Mouse (Mus musculus) adrenal gland, adult 18-20 months (tissue): Measurements from ENCODE around the gene Rbm33. TPM values are rescaled to one million over a fixed set of nuclear protein-coding genes. Genes with fewer than 3 reads are reported as not detected.

Experiments
- DNase-seq, 2 experiments: peaks; one replicate each; pipeline ENCODE4 v3.0.0; 2021 to 2022; ENCODE audit warnings: low spot score in 2 of 2
- total RNA-seq, 2 experiments: library from RNA; stranded (reverse); gene quantifications; 1 replicate in 1 of 2; 2 replicates in 1 of 2; pipeline ENCODE4 v1.2.3; 2021

Gene Rbm33
- total RNA-seq, 2 experiments from 2014 or later = 45.6 to 57.5 TPM

DNA sequence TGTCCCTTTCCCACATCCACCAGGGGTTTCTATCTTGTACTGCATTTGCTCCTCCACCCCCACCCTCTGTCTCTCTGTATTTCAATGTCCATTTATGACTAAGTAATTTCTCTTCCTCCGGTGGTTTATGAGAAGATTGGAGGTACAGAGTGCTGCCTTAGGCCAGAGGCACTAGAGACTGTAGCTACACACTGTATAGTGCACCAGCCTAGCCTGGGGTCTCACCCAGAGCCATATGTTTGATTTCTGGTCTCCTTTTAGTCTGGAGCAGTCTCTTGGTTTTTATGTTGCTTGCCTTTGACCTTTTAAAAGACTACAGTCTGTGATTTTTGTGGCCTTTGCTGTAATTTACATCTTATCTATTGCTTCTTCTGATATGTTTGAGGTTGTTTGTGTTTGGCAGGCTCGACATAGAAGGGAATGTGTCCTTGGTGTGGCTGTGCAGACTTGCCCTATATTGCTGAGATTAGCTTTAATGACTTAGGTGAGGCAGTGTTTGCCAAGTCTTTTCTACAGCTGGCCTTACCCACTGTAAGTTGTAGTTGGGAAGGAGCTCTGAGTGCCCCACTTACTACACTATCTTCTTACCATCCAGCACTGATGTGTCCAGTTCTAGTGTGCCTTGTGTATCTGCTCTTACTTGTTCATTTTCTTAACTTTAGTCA, 82.7 kb downstream of the Rbm33 start:
- DNase-seq = no peak

DNA sequence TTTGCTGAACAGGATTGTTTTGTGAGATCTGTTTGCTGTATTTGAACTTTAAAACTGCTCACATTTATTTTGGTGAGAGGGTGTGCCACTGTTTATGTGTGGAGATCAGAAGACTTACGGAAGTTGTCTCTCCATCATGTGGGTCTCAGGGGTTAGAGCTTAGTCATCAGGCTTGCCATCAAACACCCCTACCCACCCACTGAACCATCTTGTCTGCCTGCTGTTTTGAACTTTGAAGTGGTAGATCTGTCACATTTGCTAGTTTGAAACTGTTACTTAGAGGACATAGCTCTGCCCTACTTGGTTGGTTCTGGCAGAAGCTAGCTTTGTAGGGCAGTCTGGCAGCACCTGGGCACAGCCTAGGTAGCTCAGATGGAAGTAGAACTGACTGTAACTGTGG, 85.8 kb downstream of the Rbm33 start:
- no peak for DNase-seq

DNA sequence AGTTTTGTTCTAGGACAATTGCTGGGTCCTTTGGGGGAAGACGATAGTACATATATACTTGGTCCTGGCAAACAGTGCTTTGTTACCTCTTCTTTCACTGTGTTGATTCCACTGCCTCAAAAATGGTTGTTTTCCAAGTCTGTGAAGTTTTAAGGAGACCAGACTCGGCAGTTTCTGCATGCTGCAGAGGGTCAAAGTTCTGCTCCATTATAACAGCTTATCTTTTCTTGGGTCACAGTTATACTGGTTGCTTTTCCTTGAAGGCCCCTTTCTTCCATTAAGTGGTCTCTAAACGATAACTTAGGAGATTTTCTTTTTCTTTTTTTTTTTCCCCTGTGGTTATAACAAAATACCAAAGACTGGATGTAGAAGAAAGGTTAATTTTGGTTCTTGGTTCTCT, 89.7 kb downstream of the Rbm33 start:
- no peak for DNase-seq

DNA sequence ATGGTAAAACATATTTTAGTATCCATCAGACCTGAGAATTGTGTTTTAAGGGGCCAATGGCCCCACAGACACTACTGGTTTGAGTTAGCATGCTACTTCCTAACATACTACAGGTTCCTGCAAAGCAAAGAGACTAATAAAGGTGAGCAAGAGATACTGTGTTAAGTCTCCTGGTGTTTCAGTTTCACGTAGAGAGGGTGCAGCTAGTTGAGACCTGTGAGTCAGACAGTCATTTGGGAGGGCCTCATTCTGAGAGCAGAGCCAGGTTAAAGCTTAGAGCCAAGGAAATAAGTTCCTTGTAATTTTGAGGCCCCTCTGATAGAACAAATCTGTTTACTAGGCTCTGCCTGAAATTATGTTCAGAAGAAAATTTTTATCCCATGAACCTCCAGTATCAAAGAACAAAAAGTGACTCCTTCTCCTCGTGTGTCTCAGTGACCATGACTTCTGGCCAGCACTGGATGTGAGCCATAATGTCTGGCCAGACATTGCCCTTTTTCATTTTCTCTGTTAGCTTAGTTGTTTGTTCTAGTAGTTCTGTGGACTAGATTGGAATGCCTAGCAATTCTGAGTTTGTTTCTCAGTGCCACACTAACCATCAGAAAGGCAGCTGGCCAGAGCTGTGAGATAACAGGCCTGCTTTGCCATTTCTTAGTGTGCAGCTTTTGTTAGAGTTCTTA, 95.2 kb downstream of the Rbm33 start:
- DNase-seq = peak in 1 of 2 experiments; percentile 36

DNA sequence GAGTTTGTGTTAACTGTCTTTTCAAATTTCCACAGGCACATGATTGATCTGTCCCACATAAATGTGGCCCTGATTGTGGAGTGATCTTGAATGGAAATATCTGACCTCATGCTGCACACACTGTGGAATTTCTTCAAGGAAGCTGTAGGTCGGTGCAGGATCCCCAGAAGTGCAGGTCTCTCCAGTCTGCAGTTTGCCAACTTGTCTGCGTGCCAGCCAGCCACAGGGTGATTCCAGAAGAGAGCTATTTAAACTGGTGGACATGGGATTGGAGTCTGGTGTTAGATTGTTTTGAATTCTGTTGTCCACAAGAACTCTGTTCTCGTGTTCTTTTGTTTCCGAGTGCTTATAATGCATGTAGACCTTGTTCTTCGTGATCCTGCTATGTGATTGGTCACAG, 96.6 kb downstream of the Rbm33 start:
- no peak for DNase-seq

DNA sequence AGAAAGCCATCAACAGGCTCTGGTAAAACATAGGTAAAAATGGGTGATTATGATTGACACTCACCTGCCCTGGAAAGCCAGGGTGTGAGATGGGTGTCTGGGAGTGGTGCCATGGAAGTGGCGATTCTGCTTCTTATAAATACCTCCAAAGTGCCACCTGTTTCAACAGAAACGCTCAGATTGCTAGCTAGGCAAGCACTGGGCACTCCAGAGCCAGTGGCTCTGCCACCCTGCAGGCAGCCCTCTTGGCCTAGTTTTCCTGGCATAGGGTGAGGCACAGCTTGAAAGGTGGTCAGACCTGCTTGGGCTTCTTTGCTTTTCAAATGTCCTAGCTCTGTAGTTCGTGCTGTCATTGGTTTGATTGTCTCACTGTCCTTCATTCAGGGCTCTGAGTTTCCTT, 97.2 kb downstream of the Rbm33 start:
- no peak for DNase-seq

DNA sequence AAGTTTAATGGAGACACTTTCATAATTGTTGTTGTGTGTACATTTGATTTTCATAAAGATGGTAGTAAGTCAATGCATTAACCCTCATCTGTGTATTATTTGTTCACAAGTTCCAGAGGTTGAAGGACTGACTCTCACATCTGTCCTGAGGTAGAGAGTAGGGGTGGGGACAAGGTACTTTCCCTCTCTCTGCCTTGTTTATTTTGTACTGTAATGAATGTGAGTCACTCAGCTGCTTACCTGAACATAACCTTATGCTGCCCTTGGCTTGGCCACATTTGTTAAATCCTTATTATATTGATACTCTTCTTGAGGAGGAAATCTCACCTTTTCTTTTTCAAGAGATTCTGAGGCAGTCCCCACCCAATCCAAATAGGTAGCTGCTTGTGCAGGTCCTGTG, 99.1 kb downstream of the Rbm33 start:
- no peak for DNase-seq

DNA sequence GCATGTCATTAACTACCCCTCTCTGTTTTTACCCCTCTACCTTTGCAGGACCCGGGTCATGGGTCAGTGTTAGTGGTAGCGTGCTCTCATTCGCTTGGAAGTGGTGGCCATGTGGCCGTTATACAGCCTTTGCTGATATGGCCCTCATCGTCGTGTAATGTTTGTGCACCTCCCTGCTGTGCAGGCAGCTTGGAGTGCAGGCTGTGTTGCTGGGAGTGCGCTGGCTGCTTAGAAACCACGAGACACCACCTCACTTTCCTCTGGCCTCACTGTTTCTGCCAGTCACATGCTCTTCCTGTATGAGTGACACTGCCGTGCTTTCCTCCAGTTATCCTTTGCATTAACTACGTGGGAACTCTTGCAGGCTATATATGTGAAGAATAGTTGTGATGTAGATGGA, 101.8 kb downstream of the Rbm33 start:
- DNase-seq = no peak

DNA sequence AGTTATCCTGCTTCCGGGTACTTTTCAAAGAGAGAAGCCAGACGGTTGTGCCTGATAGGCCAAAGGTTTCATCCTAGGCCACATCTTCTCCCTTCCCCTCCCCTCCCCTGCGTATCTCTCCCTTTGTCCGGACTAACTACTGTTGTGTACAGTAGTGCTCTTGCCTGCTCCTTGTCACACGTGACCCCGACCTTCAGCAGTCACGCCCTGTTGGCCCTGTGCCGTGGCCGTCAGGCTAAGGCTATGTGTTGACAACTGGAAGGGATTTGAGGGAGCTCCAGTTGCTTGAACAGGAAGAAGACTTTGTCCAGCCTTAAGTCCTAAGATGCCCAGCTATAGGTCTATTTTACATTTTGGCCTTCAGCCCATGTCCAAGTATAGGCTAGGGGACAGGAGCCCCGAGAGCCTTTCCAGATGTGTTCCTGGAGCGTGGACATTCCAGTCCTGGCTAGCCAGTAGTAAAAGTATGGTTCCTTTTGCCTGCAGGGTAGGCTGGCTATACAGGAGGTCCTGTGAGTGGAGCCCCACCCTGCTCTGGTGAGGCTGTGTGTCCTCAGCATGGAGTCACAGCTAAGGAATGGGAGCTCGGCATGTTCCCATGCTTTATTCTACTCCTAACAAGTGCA, 102.8 kb downstream of the Rbm33 start:
- DNase-seq = no peak

DNA sequence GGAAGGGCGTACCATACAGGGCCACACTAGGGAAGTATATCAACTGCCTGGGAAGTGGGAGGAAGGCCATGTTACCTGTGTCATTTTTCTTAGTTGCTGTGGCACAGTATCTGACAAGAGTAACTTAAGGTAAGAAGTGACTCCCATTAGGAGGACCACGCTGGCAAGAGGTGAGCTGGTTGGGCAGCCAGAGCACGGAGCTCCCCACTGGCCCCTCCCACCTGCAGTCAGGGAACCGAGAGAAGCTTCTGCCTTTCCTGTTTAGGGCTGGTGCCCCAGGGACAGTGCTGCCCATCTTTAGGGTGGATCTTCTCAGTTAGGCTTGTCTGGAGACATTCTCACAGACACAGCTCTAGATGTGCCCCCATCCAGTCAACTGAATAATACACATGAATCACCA, 106.9 kb downstream of the Rbm33 start:
- no peak for DNase-seq

DNA sequence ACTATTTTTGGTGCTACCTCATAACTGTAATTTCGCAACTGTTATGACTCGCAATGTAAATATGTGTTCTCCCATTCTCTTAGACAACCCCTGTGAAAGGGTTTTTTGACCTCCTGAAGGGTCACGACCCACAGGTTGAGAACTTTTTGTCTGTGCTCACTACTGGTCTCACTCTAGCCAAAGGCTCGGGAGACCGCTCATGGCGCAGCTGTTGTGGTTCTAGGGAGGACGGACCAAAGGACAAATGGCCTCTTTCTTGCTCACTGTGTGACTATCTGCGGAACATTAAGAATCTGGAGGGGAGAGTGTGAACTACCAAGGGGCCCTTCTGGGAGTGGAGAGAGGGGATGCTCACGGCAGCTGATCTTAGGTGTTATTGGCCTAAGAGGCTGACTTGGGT, 109.0 kb downstream of the Rbm33 start:
- DNase-seq = no peak

DNA sequence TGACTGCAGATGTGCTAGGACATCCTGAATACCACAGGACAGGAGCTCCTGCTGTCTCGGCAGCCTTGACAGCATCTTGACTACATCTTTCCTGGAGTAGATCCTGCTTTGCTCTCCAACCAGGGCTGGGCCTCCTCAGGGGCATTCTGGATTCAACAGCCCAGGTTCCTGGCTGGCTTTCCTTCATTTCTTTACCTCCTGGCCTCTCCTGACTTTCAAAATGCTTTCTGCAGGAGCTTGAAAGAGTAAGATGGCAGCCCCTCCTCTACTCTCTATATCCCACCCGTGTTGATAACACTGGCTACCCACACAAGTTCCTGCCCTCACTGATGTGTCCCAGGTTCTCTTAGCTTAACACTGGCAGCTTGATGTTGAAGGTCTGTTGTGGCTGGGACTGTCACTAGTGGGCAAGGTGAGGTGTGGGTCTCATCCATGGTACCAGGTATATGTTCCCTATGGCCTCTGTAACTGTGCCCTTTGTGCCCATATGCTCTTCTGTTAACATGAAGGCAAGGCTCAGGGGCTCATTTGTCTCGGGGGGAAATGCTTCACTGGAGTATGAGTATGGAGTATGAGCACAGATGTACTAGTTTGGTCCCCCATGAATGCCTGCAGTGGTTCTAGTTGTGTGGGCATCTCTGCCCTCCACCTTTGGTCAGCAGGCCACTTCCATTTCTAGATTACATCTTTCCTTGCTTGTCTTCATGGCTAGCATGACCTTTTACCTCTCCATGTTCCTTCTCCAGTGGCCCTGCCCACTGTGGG, 133.4 kb downstream of the Rbm33 start:
- DNase-seq = peak in 1 of 2 experiments; percentile 6

DNA sequence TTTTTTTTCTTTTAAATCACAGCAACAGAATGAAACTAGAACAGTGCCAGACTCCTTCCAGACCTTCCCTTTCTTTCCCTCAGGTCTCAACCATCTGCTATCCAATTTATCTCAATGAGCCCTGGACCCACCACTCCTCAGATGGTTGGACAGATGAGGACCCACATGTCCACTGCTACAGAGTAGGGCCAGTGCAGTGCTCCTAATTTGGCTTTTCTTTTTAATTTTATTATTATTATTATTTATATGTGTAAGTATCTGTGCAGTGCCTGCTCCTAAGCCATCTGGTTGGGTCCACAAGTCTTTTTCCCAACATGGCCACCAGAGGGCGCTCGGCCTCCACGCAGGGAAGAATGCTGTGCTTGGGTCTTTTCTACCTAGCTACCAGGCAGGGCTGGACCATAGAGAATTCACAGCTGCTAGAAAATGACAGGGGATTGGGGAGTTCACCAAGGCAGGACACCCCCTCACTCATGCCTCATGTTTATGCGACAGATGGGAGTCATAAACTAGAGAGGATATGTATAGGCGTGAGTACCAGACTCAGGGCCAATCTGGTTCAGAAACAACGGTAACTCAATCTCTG, 134.2 kb downstream of the Rbm33 start:
- DNase-seq = peak; percentile 86 to 88

DNA sequence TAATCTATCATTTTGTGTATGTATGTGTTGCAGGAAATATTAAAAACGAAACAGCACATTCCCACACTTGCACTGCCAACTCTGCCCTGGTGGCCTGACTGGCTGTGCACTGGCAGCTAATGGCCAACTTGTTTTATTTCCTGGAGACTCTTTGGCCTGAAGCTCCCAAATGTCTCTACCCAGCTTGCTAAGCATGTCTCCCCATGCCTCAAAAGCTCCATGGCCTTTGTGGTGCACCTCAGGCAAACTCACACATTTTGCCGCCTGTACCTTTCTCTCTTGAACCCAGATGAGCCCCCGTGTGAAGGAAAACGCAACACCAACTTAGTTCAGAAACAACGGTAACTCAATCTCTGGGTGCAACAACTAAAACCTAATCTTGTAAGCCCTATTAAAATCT, 136.2 kb downstream of the Rbm33 start:
- DNase-seq = peak in 1 of 2 experiments; percentile 9

DNA sequence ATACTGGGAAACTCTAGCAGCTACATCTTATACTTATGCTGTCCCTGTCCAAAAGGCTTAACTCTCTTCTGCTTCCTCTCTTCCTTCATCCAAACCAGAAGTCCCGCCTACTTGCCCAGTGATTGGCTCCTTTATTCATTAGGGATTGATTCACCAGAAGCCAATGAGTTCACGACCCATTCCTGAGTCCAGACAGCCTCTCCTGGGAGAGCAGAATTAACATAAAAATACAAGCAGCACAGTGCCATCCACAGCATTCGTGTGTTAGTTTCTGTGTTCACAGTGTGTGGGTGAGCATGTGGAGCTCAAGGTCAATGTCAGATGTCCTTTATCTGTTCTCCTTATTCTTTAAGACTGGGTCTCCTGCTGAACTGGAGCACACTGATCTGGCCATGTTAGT, 136.6 kb downstream of the Rbm33 start:
- DNase-seq = peak in 1 of 2 experiments; percentile 1

DNA sequence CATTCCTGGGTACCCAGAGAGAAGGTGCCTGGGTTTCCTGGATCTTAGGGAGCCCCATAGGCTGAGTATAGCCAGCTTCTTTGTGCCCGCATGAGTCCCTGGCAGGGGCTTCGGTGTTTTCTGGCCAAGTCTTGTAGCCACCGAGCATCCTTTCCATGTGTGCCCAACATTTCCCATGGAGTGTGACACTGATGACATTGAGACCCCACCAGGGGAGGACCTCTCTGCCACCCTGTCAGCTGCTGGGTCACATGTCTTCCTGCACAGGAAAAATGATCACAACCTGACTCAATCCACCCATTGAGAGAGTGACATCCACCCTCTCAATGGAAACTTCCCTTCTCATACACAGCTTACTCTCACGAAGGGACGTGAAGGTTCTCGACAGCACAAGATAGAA, 137.6 kb downstream of the Rbm33 start:
- DNase-seq = peak in 1 of 2 experiments; percentile 1

DNA sequence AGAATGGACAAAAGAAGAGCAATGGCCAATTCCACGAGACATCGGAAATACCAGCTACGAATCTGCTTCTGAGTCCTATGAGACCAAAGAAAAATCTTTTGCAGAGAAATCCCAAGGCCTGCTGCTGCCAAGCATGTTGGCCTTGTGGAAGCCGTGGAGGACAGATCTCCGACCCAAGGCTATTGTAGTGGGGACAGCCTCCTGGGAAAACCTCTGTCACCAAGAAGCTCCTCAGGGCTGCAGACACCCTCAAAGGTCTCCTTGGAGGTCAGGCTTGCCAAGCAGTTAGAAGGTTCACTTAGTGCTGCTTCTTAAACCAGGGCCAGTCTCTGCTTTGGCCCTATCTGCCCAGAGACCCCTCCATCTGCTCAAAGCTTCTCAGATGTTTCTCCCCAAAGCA, 138.8 kb downstream of the Rbm33 start:
- peak in 1 of 2 experiments; percentile 8 for DNase-seq

DNA sequence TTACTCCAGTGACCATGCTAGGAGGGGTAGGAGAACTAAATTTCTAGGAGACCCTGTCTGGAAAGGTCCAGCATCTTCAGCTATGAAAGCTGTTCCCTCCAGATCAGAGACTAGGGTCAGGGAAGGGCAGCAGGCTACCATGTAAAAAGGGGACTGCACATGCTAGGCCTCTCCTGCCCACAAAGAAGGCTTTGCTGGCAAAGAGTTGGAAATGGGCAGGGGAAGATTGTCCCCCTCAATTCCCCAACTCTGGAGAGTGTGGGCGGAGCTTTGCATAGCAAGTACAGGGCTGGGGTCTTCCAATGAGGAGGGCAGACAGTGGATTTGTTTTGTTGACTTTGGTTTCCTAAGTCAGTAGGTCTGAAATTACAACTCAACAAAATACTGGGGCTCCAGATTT, 139.4 kb downstream of the Rbm33 start:
- DNase-seq = peak; percentile 1 to 7

DNA sequence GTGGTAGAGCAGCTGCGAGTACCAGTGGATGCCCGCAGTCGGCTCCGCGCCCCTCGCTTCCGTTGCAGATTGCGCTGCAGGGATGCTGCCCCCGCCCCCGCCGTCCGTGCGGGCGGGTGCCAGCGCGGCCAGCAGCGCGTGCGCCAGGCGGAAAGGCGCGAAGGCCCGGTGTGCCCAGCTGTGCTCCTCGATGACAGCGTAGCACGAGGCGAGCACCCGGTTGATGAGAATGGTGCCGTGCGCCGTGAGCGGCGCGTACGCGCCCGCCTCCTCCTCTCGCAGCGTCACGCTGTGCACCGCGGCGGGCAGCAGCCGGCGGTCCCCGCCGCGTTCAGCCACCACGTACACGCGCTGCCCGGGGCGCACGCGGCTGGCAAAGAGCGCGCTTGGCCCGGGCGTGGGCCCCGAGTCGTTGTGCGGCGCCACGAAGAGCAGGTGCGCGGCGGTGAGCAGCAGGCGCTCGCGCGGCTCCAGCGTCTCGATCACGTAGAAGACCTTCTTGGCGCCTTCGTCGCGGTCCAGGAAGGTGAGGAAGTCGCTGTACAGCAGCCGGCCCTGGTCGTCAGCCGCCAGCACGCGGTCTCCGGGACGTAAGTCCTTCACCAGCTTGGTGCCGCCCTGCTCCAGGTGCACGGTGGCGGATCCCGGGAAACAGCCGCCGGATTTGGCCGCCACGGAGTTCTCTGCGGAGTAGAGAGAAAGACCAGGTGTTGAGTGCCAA, 141.2 kb downstream of the Rbm33 start:
- DNase-seq = peak; percentile 1 to 17

DNA sequence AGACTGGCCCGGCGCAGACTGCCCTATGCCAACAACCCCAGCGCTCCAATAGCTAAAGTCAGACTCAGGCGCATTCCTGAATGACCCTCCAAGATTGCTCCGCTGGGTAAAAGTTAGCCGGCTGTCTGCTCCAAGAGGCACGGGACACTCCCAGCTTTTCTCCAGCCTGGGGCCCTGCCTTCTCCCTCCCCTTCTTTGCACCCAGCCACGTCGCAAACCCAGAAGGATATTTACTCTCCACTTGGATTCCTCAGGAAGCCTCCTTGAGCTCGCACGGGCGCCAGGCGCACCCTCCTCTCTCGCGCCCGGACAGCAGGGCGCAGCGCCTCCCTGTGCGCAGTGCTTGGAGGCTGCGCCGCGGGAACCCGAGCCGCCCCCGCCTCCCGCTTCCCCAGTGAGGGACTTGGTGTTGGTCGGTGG, 141.9 kb downstream of the Rbm33 start:
- DNase-seq = peak in 1 of 2 experiments; percentile 16
